Mouse (Mus musculus) B cell, adult 67 days (primary cell): ENCODE measurements around the gene Gm45716. TPM values are rescaled to one million over a fixed set of nuclear protein-coding genes. Genes with fewer than 3 reads are reported as not detected.

ENCODE experiments used
- total RNA-seq, 2 experiments: library from RNA; stranded (reverse); gene quantifications; 4 replicates each; pipeline ENCODE4 v1.2.4; 2023

Gene Gm45716
- 1 to 10 TPM; 2.0 to 3.4 TPM for total RNA-seq

GRCm38 (mm10) chr11:90187441-90187840 lies at the start of gene Gm45716:
Gm45716 (plus strand) TSS chr11:90187683.

DNA sequence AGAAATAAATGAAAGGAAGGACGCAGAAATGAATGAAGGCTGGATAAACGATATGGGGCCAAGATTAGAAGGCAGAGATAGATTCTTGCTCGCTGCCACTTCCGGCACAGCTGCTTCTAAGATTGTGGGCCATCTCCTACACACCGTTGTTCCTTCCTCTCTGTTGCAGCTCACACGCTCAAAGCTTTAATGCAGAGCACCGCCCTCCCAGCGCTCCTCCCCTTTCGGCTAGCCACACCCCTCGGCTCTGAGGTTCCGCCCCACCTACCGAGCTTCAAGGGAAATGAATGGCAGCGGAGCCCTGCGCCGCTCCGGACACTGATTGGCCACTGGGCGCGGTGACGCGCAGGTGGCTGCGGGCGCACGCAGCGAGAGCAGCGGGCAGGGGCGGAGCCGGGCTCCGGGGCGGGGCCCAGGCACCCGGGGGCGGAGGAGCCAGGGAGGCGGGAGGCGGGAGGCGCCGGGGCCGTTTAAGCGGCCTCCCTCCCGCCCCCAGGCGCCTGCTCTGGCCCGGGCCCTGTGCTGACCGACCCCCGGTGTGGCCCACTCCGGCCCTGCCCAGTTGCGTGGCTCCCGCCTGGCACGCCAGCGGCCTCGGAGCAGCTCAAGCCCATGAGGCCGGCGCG lies 61.7 kb downstream of the Gm45716 start, which contains the start of gene Mmd:
Mmd (plus strand) TSS at position 432 of the 626 bp plus-strand sequence.

Other genes starting within 250 kb of the Gm45716 start
- gene Pctp, start 184.8 kb upstream of the Gm45716 start, total RNA-seq: 1 to 10 TPM; 6.7 to 8.8 TPM
- gene Tmem100, start 157.3 kb upstream of the Gm45716 start, total RNA-seq: 1 to 10 TPM in 1 of 2 experiments, under 1 TPM in 1; 0.62 to 1.6 TPM
- gene Mmd, start 61.8 kb downstream of the Gm45716 start, total RNA-seq: 10 to 100 TPM; 12.9 to 16.7 TPM
- gene Hlf, start 203.2 kb downstream of the Gm45716 start, total RNA-seq: not detected